Mouse (Mus musculus) bone marrow, adult 2 months (tissue): ENCODE results near the gene Rpf1.

Experiments used
- CTCF ChIP-seq: fragments of 200-500 bp; IDR thresholded peaks from 2 replicates; pipeline ENCODE4 v1.5.1; 2011; ENCODE audit warnings: low read length, control low read depth; ENCODE audit not compliant: control insufficient read depth, insufficient read depth
- POLR2A ChIP-seq: fragments of 200-500 bp; IDR thresholded peaks from 2 replicates; pipeline ENCODE4 v1.6.1; 2011; ENCODE audit warnings: low read depth, mild to moderate bottlenecking, control low read depth, low read length, borderline replicate concordance; ENCODE audit not compliant: control insufficient read depth

DNA sequence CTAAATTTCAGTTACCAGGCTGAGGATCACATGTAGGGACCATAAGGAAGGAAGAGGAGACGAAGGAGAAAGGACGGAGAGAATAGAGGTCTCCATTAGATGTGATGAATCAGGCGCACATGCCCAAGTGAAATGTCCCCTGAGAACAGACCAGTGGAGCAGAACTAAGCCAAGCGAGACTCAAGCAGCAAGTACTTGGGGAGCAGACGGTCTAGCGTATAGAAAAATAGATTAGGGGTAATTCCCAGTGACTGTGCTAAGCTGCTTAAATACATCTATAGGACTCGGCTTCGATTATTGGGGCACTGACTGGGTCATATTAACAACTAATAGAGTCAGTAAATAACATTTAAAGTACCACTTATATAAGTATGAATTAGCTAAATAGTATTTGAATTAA lies 26.3 kb downstream of the Rpf1 start:
- TF ChIP-seq POLR2A (no peak), CTCF (no peak)
